ENCODE assay signal across 7 mouse cellular contexts in the genomic region with DNA sequence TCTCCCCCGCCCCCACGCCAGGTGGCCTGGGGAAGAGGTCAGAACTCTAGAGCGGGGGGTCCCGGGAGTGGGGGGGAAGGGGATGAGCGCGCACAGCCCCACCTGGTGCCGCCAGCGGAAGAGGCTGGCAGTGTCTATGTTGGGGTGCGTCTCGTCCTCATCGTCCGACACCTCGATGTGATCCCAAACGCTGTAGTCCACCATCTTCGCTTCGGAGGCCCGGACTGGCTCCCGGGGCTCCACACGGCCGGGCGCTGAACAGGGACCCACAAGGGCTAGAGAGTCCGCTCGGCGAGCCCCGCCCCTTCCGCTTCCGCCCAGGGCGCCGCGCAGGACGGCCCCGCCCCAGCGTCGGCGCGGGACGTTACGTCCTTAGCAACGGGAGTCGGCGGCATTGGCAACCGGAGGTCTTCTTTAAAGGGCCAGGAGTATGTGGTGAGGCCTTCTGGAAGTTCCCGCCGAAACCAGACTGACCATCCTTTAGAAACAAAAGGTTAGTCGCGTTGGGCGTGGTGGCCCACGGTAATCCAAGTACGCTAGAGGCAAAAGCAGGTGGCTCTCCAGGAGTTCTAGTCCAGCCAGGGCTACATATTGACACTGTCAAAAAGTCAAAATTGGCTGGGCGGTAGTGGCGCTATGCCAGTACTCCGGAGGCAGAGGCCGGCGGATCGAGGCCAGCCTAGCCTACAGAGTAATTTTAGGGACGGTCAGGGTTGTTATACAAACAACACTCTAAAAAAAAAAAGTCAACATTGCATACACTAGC. TPM values are rescaled to one million over a fixed set of nuclear protein-coding genes. Genes with fewer than 3 reads are reported as not detected.
DNase-seq lines count a peak whose midpoint lies in the region; ATAC-seq and TF ChIP-seq lines count a peak whose summit lies in the region.

A gene (minus strand): TSS at position 329 of the 766 bp plus-strand sequence.

- intact Hi-C loops in left cerebral cortex, postnatal 4 days (cut with DNase I) = no loop called here

- peak; percentile 94 for ATAC-seq in intestine, postnatal 0 days
- ATAC-seq in midbrain, embryonic 12.5 days (ENCODE audit: low FRiP score, low read depth) = peak; percentile 96

- peaks cover 2% of the 10 kb centered on the region; the same call in 1 of the 2 replicates for H3K4me1 ChIP-seq in intestine, postnatal 0 days (replicated peaks; ENCODE audit: control insufficient read depth, insufficient read depth, low read length)
- H3K4me1 ChIP-seq in midbrain, embryonic 12.5 days = peaks cover 41% of the 10 kb centered on the region
- peaks cover 15% of the 10 kb centered on the region for H3K4me1 ChIP-seq in small intestine, adult 2 months (ENCODE audit: control insufficient read depth, insufficient read depth, insufficient read length, low read length)

- no peak for TF ChIP-seq POLR2A in small intestine, adult 2 months (IDR thresholded peaks at IDR 0.05; ENCODE audit: low read depth, low read length)

- H3K27ac ChIP-seq in intestine, postnatal 0 days (ENCODE audit: low read depth, low read length) = peak within 1 kb of the TSS; percentile 73
- peak within 1 kb of the TSS; percentile 54 for H3K27ac ChIP-seq in midbrain, embryonic 12.5 days (replicated peaks)
- no peak within 1 kb of the TSS for H3K27ac ChIP-seq in small intestine, adult 2 months (ENCODE audit: insufficient read depth, low read depth, low read length)

- TF ChIP-seq CTCF in intestine, postnatal 0 days (IDR thresholded peaks at IDR 0.05; ENCODE audit: low read depth) = no peak
- no peak for TF ChIP-seq CTCF in small intestine, adult 2 months (IDR thresholded peaks at IDR 0.05; ENCODE audit: extremely low read depth, insufficient read length, insufficient replicate concordance, low read depth, low read length)

- H3K9me3 ChIP-seq in intestine, postnatal 0 days (ENCODE audit: control insufficient read depth) = no peaks in the 10 kb centered on the region
- H3K9me3 ChIP-seq in midbrain, embryonic 12.5 days = no peaks in the 10 kb centered on the region

- peak within 1 kb of the TSS; percentile 80 for H3K4me2 ChIP-seq in intestine, postnatal 0 days (replicated peaks; ENCODE audit: low read depth)
- peak within 1 kb of the TSS; percentile 93 for H3K4me2 ChIP-seq in midbrain, embryonic 12.5 days (replicated peaks)

- H3K27me3 ChIP-seq in intestine, postnatal 0 days (replicated peaks; ENCODE audit: control insufficient read depth, insufficient read depth, low read length) = no peaks in the 10 kb centered on the region
- peaks cover 9% of the 10 kb centered on the region for H3K27me3 ChIP-seq in midbrain, embryonic 12.5 days
- 0 out of 2 replicates have a peak, but pooled peaks cover 7% of the 10 kb centered on the region for H3K27me3 ChIP-seq in small intestine, adult 2 months (ENCODE audit: control insufficient read depth, insufficient read depth, low read length)

- peak within 1 kb of the TSS; percentile 80 for H3K9ac ChIP-seq in intestine, postnatal 0 days (ENCODE audit: low read depth, low read length)
- H3K9ac ChIP-seq in midbrain, embryonic 12.5 days (replicated peaks) = peak within 1 kb of the TSS; percentile 86

- peaks cover 8% of the 10 kb centered on the region for H3K36me3 ChIP-seq in intestine, postnatal 0 days (ENCODE audit: control insufficient read depth, insufficient read depth)
- H3K36me3 ChIP-seq in midbrain, embryonic 12.5 days = peaks cover 17% of the 10 kb centered on the region
- 0 out of 2 replicates have a peak, but pooled peaks cover under 1% of the 10 kb centered on the region for H3K36me3 ChIP-seq in small intestine, adult 2 months (ENCODE audit: control insufficient read depth, insufficient read depth, low read length)

- H3K4me3 ChIP-seq in intestine, postnatal 0 days (ENCODE audit: low read depth, low read length) = peak within 1 kb of the TSS; percentile 81
- H3K4me3 ChIP-seq in midbrain, embryonic 12.5 days = peak within 1 kb of the TSS; percentile 89
- peak within 1 kb of the TSS; percentile 95 for H3K4me3 ChIP-seq in small intestine, adult 2 months (ENCODE audit: low read depth, low read length)

- peak; percentile 87 for DNase-seq in adrenal gland, adult 8-10 months
- peak; percentile 95 for DNase-seq in embryo, embryonic 9.5 days (ENCODE audit: extremely low spot score)
- peak; percentile 33 for DNase-seq in gonadal fat pad, adult 2 months (ENCODE audit: low read depth)
- DNase-seq in left cerebral cortex, postnatal 4 days = peak; percentile 94

- 4% methylated on average over 53 of the region's 56 CpGs for WGBS in intestine, postnatal 0 days
- WGBS in midbrain, embryonic 12.5 days = 4% methylated on average over 56 of the region's 56 CpGs
- under 1% methylated on average over 56 of the region's 56 CpGs for WGBS in small intestine, adult 2 months

RNA-seq across cellular contexts. Expression of the gene that starts here (rescaled TPM):
- 100 to 1,000 TPM; 162 to 190 (median 174) TPM for total RNA-seq in adrenal gland, adult 8-10 months (2022)
- polyA plus RNA-seq in gonadal fat pad, adult 2 months (2012; rRNA removed) = 49.6 and 72.2 TPM in 2 replicates
- 113 and 115 TPM in 2 replicates for polyA plus RNA-seq in intestine, postnatal 0 days (2015; fragmentation: Nextera tagmentation; extraction: Ambion mirVana)
- total RNA-seq in left cerebral cortex, postnatal 4 days (2021) = 100 to 1,000 TPM; 125 TPM
- 278 and 283 TPM in 2 replicates for polyA plus RNA-seq in midbrain, embryonic 12.5 days (2016; fragmentation: Nextera tagmentation; extraction: Ambion mirVana)
- 14.4 and 24.9 TPM in 2 replicates for polyA plus RNA-seq in small intestine, adult 2 months (2012; rRNA removed)

Comparison
In these comparisons a context has a peak if more than half of its experiments do, and no peak if none do; other contexts are left out.
1. DNase-seq: peak in every context shown above with its lines; median percentile 95 in embryo, embryonic 9.5 days; 94 in left cerebral cortex, postnatal 4 days; 87 in adrenal gland, adult 8-10 months; 33 in gonadal fat pad, adult 2 months.